Mouse (Mus musculus): ENCODE measurements around the gene Tnfrsf13c. TPM values are rescaled to one million over a fixed set of nuclear protein-coding genes. Genes with fewer than 3 reads are reported as not detected.
A peak's percentile ranks its signal among the peaks of the same experiment; 100 is the strongest.

The Tnfrsf13c gene
- total and polyA plus RNA-seq, 2 experiments from 2014 or later, result 0.34 to 5.6 TPM

- H3K9ac ChIP-seq (replicated peaks; ENCODE audit: low read length), result no peak overlapping the region
- no peak for ATAC-seq
- H3K9me3 ChIP-seq (ENCODE audit: low read length), result no peaks in the 10 kb centered on the region
- peaks cover 10% of the 10 kb centered on the region; the same call in 1 of the 2 replicates for H3K4me1 ChIP-seq (ENCODE audit: insufficient read depth, low read length)
- WGBS, result 39% methylated on average over 20 of the region's 20 CpGs
- H3K27ac ChIP-seq, result no peak overlapping the region
- H3K27me3 ChIP-seq (ENCODE audit: insufficient read depth, low read length), result peaks cover 19% of the 10 kb centered on the region
- no peak for TF ChIP-seq CTCF (IDR thresholded peaks at IDR 0.05; ENCODE audit: low read depth)
- H3K36me3 ChIP-seq (ENCODE audit: insufficient read depth, low read length), result no peaks in the 10 kb centered on the region
- H3K4me3 ChIP-seq (ENCODE audit: low read length), result no peak overlapping the region
- DNase-seq (ENCODE audit: low spot score), result no peak
- no peak overlapping the region for H3K4me2 ChIP-seq (ENCODE audit: low read depth, low read length)
Observed at GRCm38 (mm10) chr15:82216142-82216827, 7.9 kb downstream of the Tnfrsf13c start.

GRCm38 (mm10) chr15:82215332-82216046 lies 8.7 kb downstream of the Tnfrsf13c start:
- Histone ChIP-seq H3K9ac (replicated peaks; ENCODE audit: low read length) (no peak overlapping the region), H3K4me2 (ENCODE audit: low read depth, low read length) (no peak overlapping the region), H3K4me3 (ENCODE audit: low read length) (no peak overlapping the region), H3K27ac (no peak overlapping the region), H3K9me3 (ENCODE audit: low read length) (no peaks in the 10 kb centered on the region), H3K4me1 (ENCODE audit: insufficient read depth, low read length) (peaks cover 10% of the 10 kb centered on the region; the same call in 1 of the 2 replicates), H3K27me3 (ENCODE audit: insufficient read depth, low read length) (peaks cover 24% of the 10 kb centered on the region), H3K36me3 (ENCODE audit: insufficient read depth, low read length) (no peaks in the 10 kb centered on the region)
- TF ChIP-seq CTCF (IDR thresholded peaks at IDR 0.05; ENCODE audit: low read depth), result no peak
- 33% methylated on average over 11 of the region's 11 CpGs for WGBS
- ATAC-seq (no peak), DNase-seq (ENCODE audit: low spot score) (no peak)

- H3K27ac ChIP-seq, result no peak overlapping the region
- TF ChIP-seq CTCF (IDR thresholded peaks at IDR 0.05; ENCODE audit: low read depth), result no peak
Observed at GRCm38 (mm10) chr15:82213222-82213621, 10.9 kb downstream of the Tnfrsf13c start.

GRCm38 (mm10) chr15:82212752-82213063 lies 11.5 kb downstream of the Tnfrsf13c start, which contains the start of gene Shisa8:
Gene Shisa8 (minus strand): TSS chr15:82212815.
- no peak for DNase-seq (ENCODE audit: low spot score)
- Histone ChIP-seq H3K36me3 (ENCODE audit: insufficient read depth, low read length) (no peaks in the 10 kb centered on the region), H3K27ac (no peak within 1 kb of the TSS), H3K4me2 (ENCODE audit: low read depth, low read length) (peak within 1 kb of the TSS; percentile 66), H3K4me1 (ENCODE audit: insufficient read depth, low read length) (peaks cover 11% of the 10 kb centered on the region; the same call in 1 of the 2 replicates), H3K27me3 (ENCODE audit: insufficient read depth, low read length) (peaks cover 30% of the 10 kb centered on the region), H3K9me3 (ENCODE audit: low read length) (no peaks in the 10 kb centered on the region), H3K9ac (replicated peaks; ENCODE audit: low read length) (peak within 1 kb of the TSS; percentile 47), H3K4me3 (ENCODE audit: low read length) (peak within 1 kb of the TSS; percentile 47)
- 0% methylated on average over 26 of the region's 34 CpGs for WGBS
- no peak for TF ChIP-seq CTCF (IDR thresholded peaks at IDR 0.05; ENCODE audit: low read depth)
- ATAC-seq, result no peak; the same call in 1 of the 2 replicates

More at GRCm38 (mm10) chr15:82213222-82213621, 10.9 kb downstream of the Tnfrsf13c start:
- no peaks in the 10 kb centered on the region for H3K9me3 ChIP-seq (ENCODE audit: low read length)
- H3K4me2 ChIP-seq (ENCODE audit: low read depth, low read length), result no peak overlapping the region
- ATAC-seq (no peak), DNase-seq (ENCODE audit: low spot score) (no peak)
- H3K27me3 ChIP-seq (ENCODE audit: insufficient read depth, low read length), result peaks cover 30% of the 10 kb centered on the region
- no peaks in the 10 kb centered on the region for H3K36me3 ChIP-seq (ENCODE audit: insufficient read depth, low read length)
- no peak overlapping the region for H3K9ac ChIP-seq (replicated peaks; ENCODE audit: low read length)
- 8% methylated on average over 4 of the region's 4 CpGs for WGBS
- peaks cover 10% of the 10 kb centered on the region; the same call in 1 of the 2 replicates for H3K4me1 ChIP-seq (ENCODE audit: insufficient read depth, low read length)
- H3K4me3 ChIP-seq (ENCODE audit: low read length), result no peak overlapping the region; the same call in 1 of the 2 replicates

- Histone ChIP-seq H3K27ac (no peak overlapping the region), H3K27me3 (ENCODE audit: insufficient read depth, low read length) (peaks cover 27% of the 10 kb centered on the region), H3K4me3 (ENCODE audit: low read length) (peak overlapping the region; percentile 47), H3K36me3 (ENCODE audit: insufficient read depth, low read length) (no peaks in the 10 kb centered on the region), H3K9me3 (ENCODE audit: low read length) (no peaks in the 10 kb centered on the region), H3K4me1 (ENCODE audit: insufficient read depth, low read length) (peaks cover 17% of the 10 kb centered on the region; the same call in 1 of the 2 replicates), H3K9ac (replicated peaks; ENCODE audit: low read length) (peak overlapping the region; percentile 47), H3K4me2 (ENCODE audit: low read depth, low read length) (peak overlapping the region; percentile 66)
- peak; percentile 54 for DNase-seq (ENCODE audit: low spot score)
- WGBS, result under 1% methylated on average over 100 of the region's 112 CpGs
- TF ChIP-seq CTCF (IDR thresholded peaks at IDR 0.05; ENCODE audit: low read depth), result no peak
- peak; percentile 57 for ATAC-seq
Observed at GRCm38 (mm10) chr15:82211911-82212751, 12.0 kb downstream of the Tnfrsf13c start.

GRCm38 (mm10) chr15:82211281-82211680 lies 12.9 kb downstream of the Tnfrsf13c start:
- WGBS, result 2% methylated on average over 11 of the region's 11 CpGs
- H3K4me2 ChIP-seq (ENCODE audit: low read depth, low read length), result peak overlapping the region; percentile 66
- ATAC-seq, result no peak
- peaks cover 27% of the 10 kb centered on the region for H3K27me3 ChIP-seq (ENCODE audit: insufficient read depth, low read length)
- H3K4me3 ChIP-seq (ENCODE audit: low read length), result peak overlapping the region; percentile 47
- TF ChIP-seq CTCF (IDR thresholded peaks at IDR 0.05; ENCODE audit: low read depth), result no peak
- H3K9me3 ChIP-seq (ENCODE audit: low read length), result no peaks in the 10 kb centered on the region
- peaks cover 22% of the 10 kb centered on the region for H3K4me1 ChIP-seq (ENCODE audit: insufficient read depth, low read length)
- DNase-seq (ENCODE audit: low spot score), result no peak
- peak overlapping the region; percentile 47; the same call in 1 of the 2 replicates for H3K9ac ChIP-seq (replicated peaks; ENCODE audit: low read length)
- no peak overlapping the region for H3K27ac ChIP-seq
- no peaks in the 10 kb centered on the region for H3K36me3 ChIP-seq (ENCODE audit: insufficient read depth, low read length)

All from hindbrain, postnatal 0 days (tissue).